Comparison of ENCODE assay signal across 8 mouse cellular contexts in the genomic region with DNA sequence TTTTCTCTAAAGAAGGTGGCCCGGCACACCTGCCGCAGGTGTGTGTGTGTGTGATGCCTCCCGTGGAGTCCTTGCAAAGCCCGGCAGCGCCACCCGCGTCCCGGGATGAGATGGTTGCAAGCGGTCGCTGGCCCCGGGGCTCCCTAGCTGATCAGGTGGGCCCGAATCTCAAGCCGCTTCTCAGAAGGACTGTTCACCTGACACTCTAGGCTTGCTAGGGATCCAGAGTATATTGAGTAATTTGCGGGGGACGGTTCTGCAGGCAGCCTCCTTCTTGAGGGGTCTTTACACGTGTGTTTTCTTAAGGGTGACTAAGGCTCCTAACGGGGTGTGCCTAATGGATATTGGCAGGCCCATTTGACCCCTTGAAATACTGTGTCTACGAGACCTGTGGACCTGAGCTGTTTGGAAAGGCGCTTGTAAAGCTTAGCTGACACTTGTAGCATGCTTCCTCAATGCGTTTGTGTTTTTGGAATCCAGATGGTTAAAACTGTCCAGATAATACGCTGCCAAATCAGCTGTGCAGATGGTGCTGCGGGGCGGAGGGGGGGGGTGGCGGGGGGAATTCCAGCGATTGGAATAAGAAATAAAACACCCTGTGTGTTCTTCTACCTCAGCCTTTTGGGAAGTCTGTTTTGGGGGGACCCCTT. TPM values are rescaled to one million over a fixed set of nuclear protein-coding genes. Genes with fewer than 3 reads are reported as not detected.
DNase-seq lines count a peak whose midpoint lies in the region; ATAC-seq lines count a peak whose summit lies in the region.

No protein-coding gene starts in this region.

- peaks cover 42% of the 10 kb centered on the region for H3K4me1 ChIP-seq in heart, embryonic 10.5 days
- peaks cover 41% of the 10 kb centered on the region for H3K4me1 ChIP-seq in kidney, embryonic 14.5 days (ENCODE audit: control insufficient read depth, insufficient read depth, low read length)
- H3K4me1 ChIP-seq in lung, embryonic 16.5 days (replicated peaks; ENCODE audit: control insufficient read depth, insufficient read depth, low read length) = peaks cover 22% of the 10 kb centered on the region

- peak overlapping the region; percentile 88 for H3K27ac ChIP-seq in heart, embryonic 10.5 days
- peak overlapping the region; percentile 12; the same call in 1 of the 2 replicates for H3K27ac ChIP-seq in kidney, embryonic 14.5 days (ENCODE audit: low read depth, low read length)
- peak overlapping the region; percentile 81 for H3K27ac ChIP-seq in lung, embryonic 16.5 days (ENCODE audit: low read length)

- H3K4me2 ChIP-seq in kidney, embryonic 14.5 days (replicated peaks; ENCODE audit: low read depth, low read length) = peak overlapping the region; percentile 87
- peak overlapping the region; percentile 94 for H3K4me2 ChIP-seq in lung, embryonic 16.5 days (ENCODE audit: low read depth, low read length)

- DNase-seq in ovary, postnatal 10 days (ENCODE audit: low spot score) = peak; percentile 15
- DNase-seq in ovary, postnatal 14 days (ENCODE audit: low spot score) = no peak
- DNase-seq in embryo, embryonic 11 days = peak; percentile 51
- no peak for DNase-seq in heart, embryonic 10.5 days (ENCODE audit: low spot score)
- DNase-seq in retina, postnatal 1 day = peak; percentile 49
- DNase-seq in thymus, postnatal 4 days = peak; percentile 72

- ATAC-seq in kidney, embryonic 14.5 days (ENCODE audit: low FRiP score, low TSS enrichment) = no peak
- peak; percentile 5; the same call in 1 of the 2 replicates for ATAC-seq in lung, embryonic 16.5 days (ENCODE audit: low read depth)

- no peaks in the 10 kb centered on the region for H3K36me3 ChIP-seq in heart, embryonic 10.5 days
- H3K36me3 ChIP-seq in kidney, embryonic 14.5 days (ENCODE audit: control insufficient read depth, insufficient read depth, low read length) = 0 out of 2 replicates have a peak, but pooled peaks cover 3% of the 10 kb centered on the region
- H3K36me3 ChIP-seq in lung, embryonic 16.5 days (ENCODE audit: control insufficient read depth, insufficient read depth, low read length) = no peaks in the 10 kb centered on the region

- peak overlapping the region; percentile 75 for H3K9ac ChIP-seq in kidney, embryonic 14.5 days (ENCODE audit: low read depth, low read length)
- H3K9ac ChIP-seq in lung, embryonic 16.5 days (ENCODE audit: low read length) = peak overlapping the region; percentile 82

- H3K4me3 ChIP-seq in heart, embryonic 10.5 days = peak overlapping the region; percentile 74
- H3K4me3 ChIP-seq in kidney, embryonic 14.5 days (ENCODE audit: low read length) = peak overlapping the region; percentile 89
- H3K4me3 ChIP-seq in lung, embryonic 16.5 days (ENCODE audit: low read length) = peak overlapping the region; percentile 80

- WGBS in heart, embryonic 10.5 days = 4% methylated on average over 25 of the region's 25 CpGs
- under 1% methylated on average over 25 of the region's 25 CpGs for WGBS in kidney, embryonic 14.5 days
- whole genome bisulfite sequencing in lung, embryonic 16.5 days = 1% methylated on average over 25 of the region's 25 CpGs

- H3K9me3 ChIP-seq in heart, embryonic 10.5 days = no peaks in the 10 kb centered on the region
- 0 out of 2 replicates have a peak, but pooled peaks cover 2% of the 10 kb centered on the region for H3K9me3 ChIP-seq in kidney, embryonic 14.5 days (ENCODE audit: control insufficient read depth, low read length)
- no peaks in the 10 kb centered on the region for H3K9me3 ChIP-seq in lung, embryonic 16.5 days (ENCODE audit: control insufficient read depth, low read length)

- H3K27me3 ChIP-seq in heart, embryonic 10.5 days (ENCODE audit: insufficient read depth, poor library complexity, severe bottlenecking) = peaks cover 3% of the 10 kb centered on the region
- no peaks in the 10 kb centered on the region for H3K27me3 ChIP-seq in kidney, embryonic 14.5 days (ENCODE audit: control insufficient read depth, insufficient read depth, low read length)
- no peaks in the 10 kb centered on the region for H3K27me3 ChIP-seq in lung, embryonic 16.5 days (ENCODE audit: control insufficient read depth, insufficient read depth, low read depth, low read length)

RNA-seq across cellular contexts. Expression of a gene that starts 0.9 kb away (rescaled TPM):
- 5.2 and 8.2 TPM in 2 replicates for polyA plus RNA-seq in heart, embryonic 10.5 days (2016; fragmentation: Nextera tagmentation; extraction: Ambion mirVana)
- 7.7 and 11.3 TPM in 2 replicates for polyA plus RNA-seq in kidney, embryonic 14.5 days (2014; fragmentation: Nextera tagmentation; extraction: Ambion mirVana)
- 9.0 and 10.2 TPM in 2 replicates for polyA plus RNA-seq in lung, embryonic 16.5 days (2015; fragmentation: Nextera tagmentation; extraction: Ambion mirVana)

Comparison
In these comparisons a context has a peak if more than half of its experiments do, and no peak if none do; other contexts are left out.
1. DNase-seq: peak in ovary, postnatal 10 days (single experiment), embryo, embryonic 11 days (single experiment), retina, postnatal 1 day (single experiment) and thymus, postnatal 4 days (single experiment); none in ovary, postnatal 14 days (single experiment) and heart, embryonic 10.5 days (single experiment).
2. H3K27ac ChIP-seq: peak in every context shown above with its lines; median percentile 88 in heart, embryonic 10.5 days; 81 in lung, embryonic 16.5 days; 12 in kidney, embryonic 14.5 days.
3. Peak in every context shown above with its lines, with median percentiles within 50 percentile points of each other: H3K4me3 ChIP-seq.